Mouse (Mus musculus): ENCODE results near the gene a.

- TF ChIP-seq CTCF (IDR thresholded peaks at IDR 0.05; ENCODE audit: insufficient read depth, low read length) (no peak), POLR2A (IDR thresholded peaks at IDR 0.05; ENCODE audit: borderline replicate concordance, extremely low read depth, low read depth, low read length) (no peak)
Measured at GRCm38 (mm10) chr2:154834149-154834865, 43.1 kb downstream of the a start.
